Mouse (Mus musculus) stomach, postnatal 0 days (tissue): Measurements from ENCODE around the gene Cnr2. TPM values are rescaled to one million over a fixed set of nuclear protein-coding genes. Genes with fewer than 3 reads are reported as not detected.
A peak's percentile ranks its signal among the peaks of the same experiment; 100 is the strongest.

Experiments used
- ATAC-seq: fragments of 200-750 bp; cut with Nextera tagmentation; 2 replicates; pipeline ENCODE4 v1.8.0; 2017; ENCODE audit not compliant: low FRiP score, low TSS enrichment
- DNase-seq: peaks from one replicate; pipeline ENCODE4 v3.0.0-alpha.2; 2016; ENCODE audit warnings: low spot score
- H3K27ac ChIP-seq: fragments of 300-500 bp; sonication (generic); replicated peaks from 2 replicates; pipeline ENCODE4 v1.5.1; 2014; ENCODE audit warnings: mild to moderate bottlenecking, control low read depth
- H3K27me3 ChIP-seq: fragments of 300-500 bp; sonication (generic); 2 replicates; pipeline ENCODE4 v1.6.1; 2014; ENCODE audit warnings: low read length; ENCODE audit not compliant: control insufficient read depth, insufficient read depth
- H3K36me3 ChIP-seq: fragments of 300-500 bp; sonication (generic); 2 replicates; pipeline ENCODE4 v1.6.1; 2014; ENCODE audit warnings: low read length, mixed read lengths; ENCODE audit not compliant: control insufficient read depth, insufficient read depth
- H3K4me1 ChIP-seq: fragments of 300-500 bp; sonication (generic); replicated peaks from 2 replicates; pipeline ENCODE4 v1.6.1; 2014; ENCODE audit warnings: antibody characterized with exemption; ENCODE audit not compliant: control insufficient read depth, insufficient read depth
- H3K4me2 ChIP-seq: fragments of 300-500 bp; sonication (generic); replicated peaks from 2 replicates; pipeline ENCODE4 v1.6.1; 2014; ENCODE audit warnings: low read depth, mild to moderate bottlenecking, control low read depth, moderate library complexity
- H3K4me3 ChIP-seq: fragments of 300-500 bp; sonication (generic); 2 replicates; pipeline ENCODE4 v1.5.1; 2014; ENCODE audit warnings: low read depth, low read length, control low read depth
- H3K9ac ChIP-seq: fragments of 300-500 bp; sonication (generic); 2 replicates; pipeline ENCODE4 v1.6.1; 2014; ENCODE audit warnings: mild to moderate bottlenecking, low read length, control low read depth, mixed read lengths
- H3K9me3 ChIP-seq: fragments of 300-500 bp; sonication (generic); 2 replicates; pipeline ENCODE4 v1.6.1; 2016; ENCODE audit warnings: low read length; ENCODE audit not compliant: control insufficient read depth
- CTCF ChIP-seq: IDR thresholded peaks from 2 replicates; pipeline ENCODE4 v1.5.1; 2016; ENCODE audit warnings: antibody characterized with exemption, low read depth, mild to moderate bottlenecking, moderate library complexity
- EP300 ChIP-seq: optimal IDR thresholded peaks from 2 replicates; pipeline ENCODE3; 2016; ENCODE audit warnings: antibody characterized with exemption
- WGBS: fragments of 180-500 bp; shearing (Covaris S2); extraction: QIAGEN DNeasy Blood & Tissue Kit; methylation state at CpG from one replicate; pipeline ENCODE4 v1.1.7; 2014; 5-methylcytosine and 5-hydroxymethylcytosine counted together
- polyA plus RNA-seq: library from polyadenylated mRNA; unstranded; fragments of >200 nt; fragmentation: Nextera tagmentation; extraction: Ambion mirVana; gene quantifications from 2 replicates; pipeline ENCODE4 v1.2.1, GENCODE M21; 2015

Cnr2 gene
- polyA plus RNA-seq, 1 experiment from 2014 or later: 0.11 TPM

GRCm38 (mm10) chr4:135928376-135928775 is 33.2 kb downstream of the Cnr2 start:
- Histone ChIP-seq H3K27ac (no peak overlapping the region), H3K36me3 (no peaks in the 10 kb centered on the region; the same call in 1 of the 2 replicates), H3K9me3 (no peaks in the 10 kb centered on the region), H3K4me2 (no peak overlapping the region), H3K4me1 (no peaks in the 10 kb centered on the region), H3K27me3 (no peaks in the 10 kb centered on the region), H3K9ac (no peak overlapping the region), H3K4me3 (no peak overlapping the region)
- no peak for TF ChIP-seq EP300
- TF ChIP-seq CTCF: no peak
- no peak for ATAC-seq
- DNase-seq: no peak
- WGBS: 91% methylated on average over 9 of the region's 9 CpGs

- ATAC-seq: no peak
- H3K4me3 ChIP-seq: no peak overlapping the region
- H3K9me3 ChIP-seq: no peaks in the 10 kb centered on the region
- no peaks in the 10 kb centered on the region; the same call in none of the 2 replicates for H3K36me3 ChIP-seq
- no peaks in the 10 kb centered on the region for H3K4me1 ChIP-seq
- no peak overlapping the region for H3K27ac ChIP-seq
- TF ChIP-seq CTCF (no peak), EP300 (no peak)
- H3K4me2 ChIP-seq: no peak overlapping the region
- no peak overlapping the region for H3K9ac ChIP-seq
- WGBS: 81% methylated on average over 5 of the region's 5 CpGs
- DNase-seq: no peak
- H3K27me3 ChIP-seq: no peaks in the 10 kb centered on the region
These were observed 34.2 kb downstream of the Cnr2 start for GRCm38 (mm10) chr4:135929405-135929804.

GRCm38 (mm10) chr4:135929828-135930227 is 34.6 kb downstream of the Cnr2 start:
- peak; percentile 30; the same call in 1 of the 2 replicates for ATAC-seq
- H3K4me2 ChIP-seq: no peak overlapping the region
- H3K27ac ChIP-seq: no peak overlapping the region

GRCm38 (mm10) chr4:135930239-135930638 is 35.0 kb downstream of the Cnr2 start:
- ATAC-seq: no peak
- no peak for DNase-seq
- H3K4me2 ChIP-seq: no peak overlapping the region
- no peaks in the 10 kb centered on the region for H3K9me3 ChIP-seq
- H3K36me3 ChIP-seq: no peaks in the 10 kb centered on the region; the same call in none of the 2 replicates
- no peak overlapping the region for H3K9ac ChIP-seq
- 94% methylated on average over 8 of the region's 8 CpGs for WGBS
- no peaks in the 10 kb centered on the region for H3K27me3 ChIP-seq
- TF ChIP-seq CTCF (no peak), EP300 (no peak)
- H3K4me3 ChIP-seq: no peak overlapping the region
- H3K27ac ChIP-seq: no peak overlapping the region
- H3K4me1 ChIP-seq: no peaks in the 10 kb centered on the region

More at GRCm38 (mm10) chr4:135929828-135930227, 34.6 kb downstream of the Cnr2 start:
- WGBS: 68% methylated on average over 9 of the region's 9 CpGs
- H3K9me3 ChIP-seq: no peaks in the 10 kb centered on the region
- TF ChIP-seq CTCF: no peak
- no peak for TF ChIP-seq EP300
- DNase-seq: no peak
- no peaks in the 10 kb centered on the region; the same call in none of the 2 replicates for H3K36me3 ChIP-seq
- H3K27me3 ChIP-seq: no peaks in the 10 kb centered on the region
- H3K4me1 ChIP-seq: no peaks in the 10 kb centered on the region
- no peak overlapping the region for H3K4me3 ChIP-seq
- no peak overlapping the region for H3K9ac ChIP-seq

- no peak for ATAC-seq
- Histone ChIP-seq H3K36me3 (no peaks in the 10 kb centered on the region; the same call in none of the 2 replicates), H3K4me3 (no peak overlapping the region), H3K4me2 (no peak overlapping the region), H3K27me3 (no peaks in the 10 kb centered on the region), H3K4me1 (no peaks in the 10 kb centered on the region), H3K27ac (no peak overlapping the region), H3K9ac (no peak overlapping the region), H3K9me3 (no peaks in the 10 kb centered on the region)
- TF ChIP-seq EP300: no peak
- TF ChIP-seq CTCF: peak; percentile 80
- WGBS: 61% methylated on average over 5 of the region's 5 CpGs
- DNase-seq: no peak
These were observed 36.6 kb downstream of the Cnr2 start for GRCm38 (mm10) chr4:135931832-135932231.

GRCm38 (mm10) chr4:135934708-135935500 is 39.7 kb downstream of the Cnr2 start:
- WGBS: 74% methylated on average over 12 of the region's 12 CpGs
- Histone ChIP-seq H3K4me2 (no peak overlapping the region), H3K27ac (no peak overlapping the region), H3K27me3 (no peaks in the 10 kb centered on the region), H3K9ac (no peak overlapping the region), H3K4me3 (no peak overlapping the region), H3K9me3 (no peaks in the 10 kb centered on the region), H3K4me1 (no peaks in the 10 kb centered on the region), H3K36me3 (peaks cover 6% of the 10 kb centered on the region)
- DNase-seq (no peak), ATAC-seq (peak; percentile 12; the same call in 1 of the 2 replicates)
- TF ChIP-seq CTCF (no peak), EP300 (no peak)
